Mouse (Mus musculus) spleen, adult 2 months (tissue): Measurements from ENCODE around the gene Il1rap. TPM values are rescaled to one million over a fixed set of nuclear protein-coding genes. Genes with fewer than 3 reads are reported as not detected.

ENCODE experiments used
- DNase-seq, 2 experiments: peaks; one replicate each; pipeline versions ENCODE4 v3.0.0 to v3.0.0-alpha.2; 2012 to 2021; ENCODE audit warnings: low spot score in 2 of 2, low read depth in 1 of 2
- H3K27ac ChIP-seq: fragments of 200-500 bp; 2 replicates; pipeline ENCODE4 v1.5.1; 2012; ENCODE audit warnings: low read length, inconsistent platforms; ENCODE audit not compliant: insufficient read depth
- H3K27me3 ChIP-seq: fragments of 200-500 bp; 2 replicates; pipeline ENCODE4 v1.6.1; 2012; ENCODE audit warnings: mild to moderate bottlenecking, moderate library complexity, low read length, inconsistent platforms; ENCODE audit not compliant: control insufficient read depth, insufficient read depth
- H3K36me3 ChIP-seq: fragments of 200-500 bp; 2 replicates; pipeline ENCODE4 v1.6.1; 2012; ENCODE audit warnings: mild to moderate bottlenecking, low read length, inconsistent platforms; ENCODE audit not compliant: control insufficient read depth, insufficient read depth
- H3K4me1 ChIP-seq: fragments of 200-500 bp; 2 replicates; pipeline ENCODE4 v1.6.1; 2011; ENCODE audit warnings: inconsistent platforms; ENCODE audit not compliant: control insufficient read depth, insufficient read depth, insufficient read length
- H3K4me3 ChIP-seq: fragments of 200-500 bp; 2 replicates; pipeline ENCODE4 v1.5.1; 2011; ENCODE audit warnings: mild to moderate bottlenecking, inconsistent platforms; ENCODE audit not compliant: insufficient read depth, insufficient read length; ENCODE audit errors: extremely low read depth
- CTCF ChIP-seq: fragments of 200-500 bp; IDR thresholded peaks from 2 replicates; pipeline ENCODE4 v1.5.1; 2011; ENCODE audit warnings: mild to moderate bottlenecking, inconsistent platforms; ENCODE audit not compliant: insufficient read depth, insufficient read length, insufficient replicate concordance; ENCODE audit errors: extremely low read depth
- POLR2A ChIP-seq: fragments of 200-500 bp; IDR thresholded peaks from 2 replicates; pipeline ENCODE4 v1.6.1; 2011; ENCODE audit warnings: low read depth, low read length, inconsistent platforms
- WGBS: fragments of 180-500 bp; shearing (Covaris S2); methylation state at CpG from one replicate; pipeline ENCODE4 v1.1.7; 2018; 5-methylcytosine and 5-hydroxymethylcytosine counted together
- polyA plus RNA-seq: library from polyadenylated mRNA; depleted of rRNA; stranded (reverse); fragments of >200 nt; gene quantifications from 2 replicates; pipeline ENCODE4 v1.2.3, GENCODE M21; 2012

The Il1rap gene
- polyA plus RNA-seq, 1 experiment, result 1.2 TPM

DNA sequence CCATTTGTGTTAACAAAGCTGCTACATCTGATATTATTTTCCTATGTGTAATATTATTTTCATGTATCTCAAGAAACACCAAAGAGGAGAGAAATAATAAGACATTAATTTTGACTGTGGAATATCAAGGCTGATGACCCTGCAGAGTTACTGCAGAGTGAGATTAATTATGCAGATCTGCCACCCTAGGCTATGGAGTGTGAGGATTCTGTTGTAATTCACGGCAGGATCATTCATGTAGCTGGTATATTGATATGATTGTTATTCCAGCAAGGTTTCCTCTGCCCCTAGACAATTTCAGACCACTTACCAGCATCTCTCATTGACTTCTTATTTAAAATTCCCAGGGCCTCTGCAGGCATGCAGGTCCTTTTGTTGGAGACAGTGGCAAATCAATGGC, 29.0 kb downstream of the Il1rap start:
- no peak for TF ChIP-seq CTCF
- no peak for TF ChIP-seq POLR2A
- no peak overlapping the region for H3K4me3 ChIP-seq
- no peaks in the 10 kb centered on the region for H3K4me1 ChIP-seq
- WGBS, result 93% methylated on average over 1 of the region's 1 CpGs
- H3K36me3 ChIP-seq, result no peaks in the 10 kb centered on the region
- H3K27ac ChIP-seq, result no peak overlapping the region
- no peak for DNase-seq
- no peaks in the 10 kb centered on the region for H3K27me3 ChIP-seq

DNA sequence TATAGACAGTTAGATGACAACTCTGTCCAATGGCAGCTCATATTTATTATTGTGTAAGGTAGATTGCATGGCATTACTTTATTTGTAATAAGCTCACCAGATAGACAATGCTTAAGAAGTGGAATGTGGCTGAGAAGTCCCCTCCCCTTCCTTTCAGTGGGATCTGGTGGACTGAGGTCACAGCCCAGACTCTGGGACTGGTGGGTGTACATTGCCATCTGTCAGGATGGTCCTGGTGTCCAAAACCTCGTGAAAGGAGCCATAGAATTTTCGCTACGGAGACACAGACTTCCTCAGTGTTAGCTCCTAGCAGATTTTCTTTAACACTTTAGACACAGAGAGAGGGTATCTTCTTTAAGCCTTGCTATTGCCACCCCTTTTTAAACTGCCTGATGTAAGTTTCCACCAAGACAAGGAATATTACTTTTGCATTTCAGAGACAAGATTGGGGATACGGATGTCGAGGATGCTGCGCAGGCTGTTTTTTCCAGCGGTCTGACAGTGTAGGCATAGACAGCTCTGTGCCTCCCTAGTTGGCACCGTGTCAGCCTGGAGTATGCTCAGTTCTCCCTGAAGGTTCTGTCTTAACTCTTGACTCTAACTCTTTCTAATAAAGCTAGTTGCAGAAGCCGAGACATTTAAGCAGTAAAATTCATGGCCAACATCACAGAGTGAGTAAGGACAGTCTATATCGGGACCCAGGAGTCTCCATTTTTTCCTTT, 31.2 kb downstream of the Il1rap start:
- no peak overlapping the region for H3K27ac ChIP-seq
- TF ChIP-seq CTCF, result no peak
- no peak for TF ChIP-seq POLR2A
- H3K27me3 ChIP-seq, result no peaks in the 10 kb centered on the region
- no peak for DNase-seq
- 91% methylated on average over 10 of the region's 10 CpGs for WGBS
- H3K4me3 ChIP-seq, result no peak overlapping the region
- no peaks in the 10 kb centered on the region for H3K36me3 ChIP-seq
- no peaks in the 10 kb centered on the region for H3K4me1 ChIP-seq

DNA sequence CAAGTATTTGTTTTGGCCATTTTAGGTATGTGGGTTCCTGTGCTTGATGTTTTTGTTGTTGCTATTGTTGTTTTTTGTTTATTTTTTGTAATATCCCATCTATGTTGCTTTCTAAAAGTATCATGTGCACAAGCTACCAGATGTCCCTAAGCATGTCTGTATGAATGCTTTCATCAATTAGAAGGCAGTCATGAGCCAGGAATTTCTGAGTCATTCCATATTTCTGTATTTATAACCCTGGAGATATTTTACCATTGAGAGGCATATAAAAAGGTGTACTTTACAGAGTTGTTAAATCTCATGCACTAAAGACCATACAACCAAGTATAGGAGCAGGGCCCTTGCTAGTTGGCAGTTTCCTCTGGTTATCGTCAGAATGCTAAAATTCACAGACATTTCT, 41.6 kb downstream of the Il1rap start:
- 90% methylated on average over 1 of the region's 1 CpGs for WGBS
- no peak overlapping the region for H3K27ac ChIP-seq
- H3K27me3 ChIP-seq, result no peaks in the 10 kb centered on the region
- no peaks in the 10 kb centered on the region for H3K36me3 ChIP-seq
- H3K4me3 ChIP-seq, result no peak overlapping the region
- TF ChIP-seq CTCF, result no peak
- no peak for TF ChIP-seq POLR2A
- no peaks in the 10 kb centered on the region for H3K4me1 ChIP-seq
- no peak for DNase-seq

DNA sequence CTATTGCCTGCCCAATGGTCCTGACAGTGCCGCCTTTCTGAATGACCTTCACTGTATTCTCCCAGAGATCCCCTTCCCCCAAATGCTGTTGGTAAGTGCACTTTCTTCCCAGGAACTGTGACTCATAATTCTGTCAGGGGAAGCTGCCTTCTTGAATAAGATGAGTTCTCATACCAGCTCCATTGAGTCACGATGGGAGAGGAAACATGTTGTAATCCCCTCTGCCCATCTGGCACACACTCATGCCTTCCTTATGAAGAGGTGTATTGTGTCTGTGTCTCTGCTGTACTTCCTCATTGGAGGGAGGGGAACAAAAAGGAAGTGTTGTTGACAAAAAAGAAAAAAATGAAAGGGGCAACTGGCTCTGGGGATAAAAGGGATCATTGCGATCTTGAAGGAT, 44.6 kb downstream of the Il1rap start:
- H3K4me1 ChIP-seq, result no peaks in the 10 kb centered on the region
- 74% methylated on average over 3 of the region's 3 CpGs for WGBS
- no peak overlapping the region for H3K27ac ChIP-seq
- H3K27me3 ChIP-seq, result no peaks in the 10 kb centered on the region
- no peaks in the 10 kb centered on the region for H3K36me3 ChIP-seq
- TF ChIP-seq CTCF, result no peak
- TF ChIP-seq POLR2A, result no peak
- H3K4me3 ChIP-seq, result no peak overlapping the region
- no peak for DNase-seq

DNA sequence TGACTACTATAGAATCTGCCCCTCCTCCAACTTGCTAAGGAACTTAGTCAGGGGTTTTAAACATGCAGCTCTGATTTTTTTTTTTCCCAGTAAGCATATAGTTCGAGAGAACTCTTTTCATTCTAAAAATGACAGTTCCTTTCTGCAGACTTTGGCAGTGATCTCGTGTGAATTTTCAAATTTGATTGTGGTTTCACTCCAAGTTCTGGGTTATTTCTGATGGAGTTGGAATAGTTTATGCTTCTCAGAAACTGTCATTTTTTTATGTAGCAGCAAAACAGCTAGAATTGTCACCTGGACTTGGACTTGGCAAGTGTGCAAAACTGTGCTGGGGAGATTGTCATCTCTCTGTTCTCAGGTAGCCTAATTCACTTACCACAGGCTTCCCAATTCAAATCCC, 53.3 kb downstream of the Il1rap start:
- 56% methylated on average over 2 of the region's 2 CpGs for WGBS
- Histone ChIP-seq H3K27me3 (no peaks in the 10 kb centered on the region), H3K36me3 (no peaks in the 10 kb centered on the region), H3K4me3 (no peak overlapping the region; the same call in 1 of the 2 replicates), H3K27ac (no peak overlapping the region), H3K4me1 (no peaks in the 10 kb centered on the region)
- no peak for TF ChIP-seq POLR2A
- TF ChIP-seq CTCF, result no peak
- no peak for DNase-seq

DNA sequence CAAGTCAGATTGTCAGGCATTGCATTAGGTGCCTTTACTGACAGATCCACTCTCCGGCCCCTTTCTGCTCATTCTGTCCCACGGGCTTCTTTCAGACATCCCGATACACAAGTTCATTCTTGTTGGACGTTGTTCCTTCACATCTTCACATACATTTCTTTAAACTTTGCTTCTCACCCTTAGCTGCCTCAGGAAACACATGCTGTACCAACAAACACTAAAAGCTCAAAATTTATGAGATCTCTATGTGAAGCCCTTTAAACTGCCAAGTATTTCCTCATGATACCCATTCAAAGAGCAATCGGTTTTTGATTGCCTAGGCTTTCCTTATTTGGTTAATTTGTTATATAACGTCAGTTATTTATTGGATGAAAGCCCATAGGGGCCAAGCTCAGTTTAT, 61.6 kb downstream of the Il1rap start:
- no peak for DNase-seq
- Histone ChIP-seq H3K27me3 (no peaks in the 10 kb centered on the region), H3K4me3 (no peak overlapping the region), H3K36me3 (no peaks in the 10 kb centered on the region), H3K27ac (no peak overlapping the region), H3K4me1 (no peaks in the 10 kb centered on the region)
- 73% methylated on average over 6 of the region's 6 CpGs for WGBS
- no peak for TF ChIP-seq CTCF

DNA sequence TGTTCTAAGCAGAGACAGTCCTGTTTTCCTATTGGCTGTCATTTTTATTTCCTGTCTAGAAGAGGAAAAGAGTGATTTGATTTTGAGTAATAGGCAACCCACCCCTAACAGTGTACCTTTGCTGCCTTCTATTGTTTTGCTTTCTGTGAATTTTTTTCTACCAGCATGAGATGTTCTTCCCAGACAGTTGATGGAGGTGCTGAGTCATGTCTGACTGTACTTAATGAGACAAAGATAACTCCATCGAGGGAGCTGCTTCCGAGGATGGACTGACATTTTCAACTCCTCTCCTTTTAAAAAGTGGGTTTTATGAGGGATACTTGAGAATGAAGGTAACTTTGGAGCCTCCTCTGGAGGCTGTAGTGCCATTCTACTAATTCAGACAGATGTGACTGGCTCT, 64.6 kb downstream of the Il1rap start:
- Histone ChIP-seq H3K4me3 (no peak overlapping the region), H3K4me1 (no peaks in the 10 kb centered on the region), H3K27ac (no peak overlapping the region), H3K36me3 (no peaks in the 10 kb centered on the region), H3K27me3 (no peaks in the 10 kb centered on the region)
- no peak for DNase-seq
- 63% methylated on average over 2 of the region's 2 CpGs for WGBS
- TF ChIP-seq CTCF (no peak), POLR2A (no peak)

DNA sequence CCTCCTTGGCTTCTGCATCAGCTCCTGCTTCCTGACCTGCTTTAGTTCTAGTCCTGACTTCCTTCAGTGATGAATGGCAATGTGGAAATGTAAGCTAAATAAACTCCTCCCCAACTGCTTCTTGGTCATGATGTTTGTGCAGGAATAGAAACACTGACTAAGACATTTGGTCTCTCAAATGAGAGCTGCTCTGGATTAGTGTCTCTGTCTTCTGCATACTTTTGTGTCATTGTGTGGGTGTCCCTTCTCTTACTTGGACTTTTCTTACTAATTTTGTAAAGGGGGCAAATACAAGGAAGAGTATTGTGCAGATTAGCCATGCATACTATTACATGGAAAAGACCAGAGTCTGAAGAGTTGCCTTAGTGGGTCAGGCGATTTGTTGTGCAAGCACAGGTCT, 65.5 kb downstream of the Il1rap start:
- WGBS, result 87% methylated on average over 1 of the region's 1 CpGs
- TF ChIP-seq CTCF (no peak), POLR2A (no peak)
- DNase-seq, result no peak
- Histone ChIP-seq H3K27ac (no peak overlapping the region), H3K4me3 (no peak overlapping the region), H3K36me3 (no peaks in the 10 kb centered on the region), H3K27me3 (no peaks in the 10 kb centered on the region), H3K4me1 (no peaks in the 10 kb centered on the region)
